Mouse (Mus musculus) stomach, embryonic 14.5 days (tissue): Measurements from ENCODE around the gene Ccdc175. TPM values are rescaled to one million over a fixed set of nuclear protein-coding genes. Genes with fewer than 3 reads are reported as not detected.
A peak's percentile ranks its signal among the peaks of the same experiment; 100 is the strongest.

ENCODE experiments used
- ATAC-seq: fragments of 200-750 bp; cut with Nextera tagmentation; 2 replicates; pipeline ENCODE4 v1.8.0; 2017; ENCODE audit warnings: low read depth, moderate TSS enrichment; ENCODE audit not compliant: insufficient number of reproducible peaks, insufficient read depth, low FRiP score
- H3K27ac ChIP-seq: fragments of 300-500 bp; sonication (generic); 2 replicates; pipeline ENCODE4 v1.5.1; 2014; ENCODE audit warnings: mild to moderate bottlenecking, low read length, moderate library complexity, mixed read lengths
- H3K27me3 ChIP-seq: fragments of 300-500 bp; sonication (generic); 2 replicates; pipeline ENCODE4 v1.6.1; 2014; ENCODE audit warnings: low read length, control low read depth, mixed read lengths; ENCODE audit not compliant: control insufficient read depth, insufficient read depth
- H3K36me3 ChIP-seq: fragments of 300-500 bp; sonication (generic); 2 replicates; pipeline ENCODE4 v1.6.1; 2014; ENCODE audit warnings: mild to moderate bottlenecking, control low read depth, low read length, moderate library complexity, mixed read lengths; ENCODE audit not compliant: control insufficient read depth, insufficient read depth
- H3K4me1 ChIP-seq: fragments of 300-500 bp; sonication (generic); 2 replicates; pipeline ENCODE4 v1.6.1; 2014; ENCODE audit warnings: low read length, control low read depth, mixed read lengths; ENCODE audit not compliant: control insufficient read depth, insufficient read depth
- H3K4me2 ChIP-seq: fragments of 300-500 bp; sonication (generic); replicated peaks from 2 replicates; pipeline ENCODE4 v1.6.1; 2014; ENCODE audit warnings: low read depth, low read length, control low read depth
- H3K4me3 ChIP-seq: fragments of 300-500 bp; sonication (generic); 2 replicates; pipeline ENCODE4 v1.5.1; 2014; ENCODE audit warnings: low read depth, low read length, control low read depth
- H3K9ac ChIP-seq: fragments of 300-500 bp; sonication (generic); replicated peaks from 2 replicates; pipeline ENCODE4 v1.6.1; 2014; ENCODE audit warnings: low read depth, mild to moderate bottlenecking, control low read depth, low read length, moderate library complexity, mixed read lengths
- H3K9me3 ChIP-seq: fragments of 300-500 bp; sonication (generic); 2 replicates; pipeline ENCODE4 v1.6.1; 2016; ENCODE audit warnings: low read depth, low read length, control low read depth; ENCODE audit not compliant: control insufficient read depth
- WGBS: fragments of 180-500 bp; shearing (Covaris S2); extraction: QIAGEN DNeasy Blood & Tissue Kit; methylation state at CpG from one replicate; pipeline ENCODE4 v1.1.7; 2014; 5-methylcytosine and 5-hydroxymethylcytosine counted together
- polyA plus RNA-seq: library from polyadenylated mRNA; unstranded; fragments of >200 nt; fragmentation: Nextera tagmentation; extraction: Ambion mirVana; gene quantifications from 2 replicates; pipeline ENCODE4 v1.2.1, GENCODE M21; 2014

The Ccdc175 gene
- polyA plus RNA-seq, 1 experiment from 2014 or later, result not detected

DNA sequence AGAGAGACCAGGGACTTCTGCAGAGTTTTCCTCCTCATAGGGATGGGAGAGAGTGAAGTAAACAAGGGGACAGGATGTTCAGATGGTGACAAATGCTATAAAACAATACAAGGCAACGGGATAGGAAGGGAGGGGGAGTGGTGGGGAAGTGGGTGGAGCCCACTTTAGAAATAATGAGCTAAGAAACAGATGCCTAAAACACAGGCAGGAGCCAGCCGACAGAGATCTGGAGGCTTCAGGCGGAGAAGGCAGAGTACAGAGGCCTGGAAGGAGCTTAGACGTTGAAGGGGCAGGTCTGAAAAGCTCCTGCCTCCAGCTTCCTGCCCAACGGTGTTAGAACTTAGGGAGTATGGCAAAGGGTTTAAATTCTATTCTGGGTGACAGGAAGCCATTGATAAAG, 28.7 kb upstream of the Ccdc175 start:
- no peaks in the 10 kb centered on the region for H3K4me1 ChIP-seq
- H3K27me3 ChIP-seq, result no peaks in the 10 kb centered on the region
- no peak overlapping the region for H3K27ac ChIP-seq
- no peaks in the 10 kb centered on the region for H3K36me3 ChIP-seq
- no peak overlapping the region for H3K4me2 ChIP-seq
- H3K9ac ChIP-seq, result no peak overlapping the region
- no peaks in the 10 kb centered on the region for H3K9me3 ChIP-seq
- H3K4me3 ChIP-seq, result no peak overlapping the region
- WGBS, result 39% methylated on average over 5 of the region's 5 CpGs
- no peak for ATAC-seq

DNA sequence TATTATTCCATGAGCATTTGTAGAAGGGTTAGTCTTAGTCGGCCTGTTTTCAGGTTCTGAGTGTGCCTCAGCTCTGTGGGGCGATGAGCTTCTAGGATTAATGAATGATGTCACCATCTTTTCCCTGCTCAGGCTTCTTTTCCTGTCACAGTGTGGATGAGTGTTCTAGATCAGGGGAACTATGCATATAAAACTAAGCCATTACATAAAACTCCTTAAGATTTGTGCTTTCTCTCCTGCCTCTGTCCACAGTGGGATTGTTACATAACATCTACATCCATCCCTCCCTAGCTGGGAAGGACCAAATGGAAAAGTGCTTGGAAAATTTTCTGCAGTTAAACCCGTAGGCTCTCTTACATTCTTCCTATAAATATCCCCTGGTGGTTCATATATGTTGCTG, 16.0 kb upstream of the Ccdc175 start:
- no peak for ATAC-seq
- 89% methylated on average over 3 of the region's 3 CpGs for WGBS

GRCm38 (mm10) chr12:72197925-72198486, 13.2 kb upstream of the Ccdc175 start:
- 45% methylated on average over 18 of the region's 18 CpGs for WGBS
- H3K4me1 ChIP-seq, result 0 out of 2 replicates have a peak, but pooled peaks cover 4% of the 10 kb centered on the region
- no peak overlapping the region for H3K27ac ChIP-seq
- no peak overlapping the region for H3K4me3 ChIP-seq
- no peak for ATAC-seq
- H3K4me2 ChIP-seq, result 0 out of 2 replicates have a peak overlapping the region, but pooled peaks have one; percentile 10
- no peaks in the 10 kb centered on the region for H3K36me3 ChIP-seq
- no peak overlapping the region for H3K9ac ChIP-seq
- H3K27me3 ChIP-seq, result no peaks in the 10 kb centered on the region
- H3K9me3 ChIP-seq, result no peaks in the 10 kb centered on the region

More for the DNA sequence above, 16.0 kb upstream of the Ccdc175 start:
- H3K9ac ChIP-seq, result no peak overlapping the region
- H3K36me3 ChIP-seq, result no peaks in the 10 kb centered on the region
- H3K27me3 ChIP-seq, result no peaks in the 10 kb centered on the region
- 0 out of 2 replicates have a peak, but pooled peaks cover 4% of the 10 kb centered on the region for H3K4me1 ChIP-seq
- H3K4me2 ChIP-seq, result no peak overlapping the region
- no peak overlapping the region for H3K4me3 ChIP-seq
- H3K27ac ChIP-seq, result no peak overlapping the region
- H3K9me3 ChIP-seq, result no peaks in the 10 kb centered on the region

DNA sequence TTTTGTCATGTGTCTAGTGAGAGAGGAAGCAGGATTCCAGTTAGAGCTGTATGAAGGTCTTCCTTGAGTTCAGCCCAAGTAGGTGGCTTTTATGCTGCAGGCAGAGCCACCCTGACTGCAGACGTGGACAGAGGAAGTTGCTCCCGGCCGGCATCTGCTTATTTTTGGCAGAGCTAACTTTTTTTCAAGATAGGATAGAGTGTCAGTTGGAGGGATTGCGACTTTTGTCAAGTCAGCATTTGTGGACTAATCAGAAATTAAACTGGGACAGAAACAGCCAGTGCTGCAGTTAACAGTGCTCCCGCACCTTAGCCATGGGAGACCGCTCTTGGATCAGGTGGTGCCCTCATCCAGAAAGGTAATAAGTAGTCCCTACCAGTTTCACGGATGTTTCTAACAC, 12.6 kb upstream of the Ccdc175 start:
- H3K9ac ChIP-seq, result no peak overlapping the region
- WGBS, result 60% methylated on average over 7 of the region's 7 CpGs
- H3K36me3 ChIP-seq, result no peaks in the 10 kb centered on the region
- H3K4me3 ChIP-seq, result no peak overlapping the region
- no peaks in the 10 kb centered on the region for H3K9me3 ChIP-seq
- H3K27me3 ChIP-seq, result no peaks in the 10 kb centered on the region
- ATAC-seq, result no peak
- no peak overlapping the region for H3K27ac ChIP-seq
- H3K4me1 ChIP-seq, result 0 out of 2 replicates have a peak, but pooled peaks cover 4% of the 10 kb centered on the region
- no peak overlapping the region for H3K4me2 ChIP-seq

GRCm38 (mm10) chr12:72179561-72179960, 5.3 kb downstream of the Ccdc175 start:
- Histone ChIP-seq H3K4me2 (no peak overlapping the region), H3K36me3 (no peaks in the 10 kb centered on the region), H3K9ac (no peak overlapping the region), H3K4me1 (no peaks in the 10 kb centered on the region), H3K27ac (no peak overlapping the region), H3K27me3 (no peaks in the 10 kb centered on the region), H3K9me3 (no peaks in the 10 kb centered on the region), H3K4me3 (no peak overlapping the region)
- no peak for ATAC-seq
- 76% methylated on average over 4 of the region's 4 CpGs for WGBS

GRCm38 (mm10) chr12:72178322-72178721, 6.5 kb downstream of the Ccdc175 start:
- Histone ChIP-seq H3K4me3 (no peak overlapping the region), H3K4me2 (no peak overlapping the region), H3K9me3 (no peaks in the 10 kb centered on the region), H3K27me3 (no peaks in the 10 kb centered on the region), H3K9ac (no peak overlapping the region), H3K27ac (no peak overlapping the region), H3K36me3 (no peaks in the 10 kb centered on the region), H3K4me1 (no peaks in the 10 kb centered on the region)
- no peak for ATAC-seq
- WGBS, result 92% methylated on average over 3 of the region's 3 CpGs

DNA sequence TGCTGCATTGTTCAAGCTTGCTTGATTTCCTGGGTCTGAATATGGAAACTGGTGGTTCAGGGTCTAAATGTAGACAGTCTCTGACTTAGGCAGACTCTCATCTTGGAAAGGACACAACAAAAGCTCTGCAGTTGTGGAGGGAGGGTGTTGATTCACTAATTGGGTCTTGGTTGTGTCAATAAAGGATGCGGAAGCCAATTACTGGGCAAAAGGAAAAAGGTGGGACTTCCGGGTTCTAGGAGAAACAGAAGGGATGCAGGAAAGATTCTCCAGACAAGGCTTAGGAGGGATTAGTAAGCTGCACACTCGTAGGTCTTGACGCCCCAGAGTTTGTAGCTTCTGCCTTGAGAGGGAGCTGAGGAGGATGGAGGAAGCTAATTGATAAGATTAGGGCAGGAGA, 26.4 kb downstream of the Ccdc175 start:
- WGBS, result 71% methylated on average over 4 of the region's 4 CpGs
- Histone ChIP-seq H3K4me1 (no peaks in the 10 kb centered on the region), H3K36me3 (no peaks in the 10 kb centered on the region), H3K9me3 (no peaks in the 10 kb centered on the region), H3K27me3 (no peaks in the 10 kb centered on the region), H3K9ac (no peak overlapping the region), H3K4me3 (no peak overlapping the region), H3K27ac (no peak overlapping the region), H3K4me2 (no peak overlapping the region)
- ATAC-seq, result no peak

DNA sequence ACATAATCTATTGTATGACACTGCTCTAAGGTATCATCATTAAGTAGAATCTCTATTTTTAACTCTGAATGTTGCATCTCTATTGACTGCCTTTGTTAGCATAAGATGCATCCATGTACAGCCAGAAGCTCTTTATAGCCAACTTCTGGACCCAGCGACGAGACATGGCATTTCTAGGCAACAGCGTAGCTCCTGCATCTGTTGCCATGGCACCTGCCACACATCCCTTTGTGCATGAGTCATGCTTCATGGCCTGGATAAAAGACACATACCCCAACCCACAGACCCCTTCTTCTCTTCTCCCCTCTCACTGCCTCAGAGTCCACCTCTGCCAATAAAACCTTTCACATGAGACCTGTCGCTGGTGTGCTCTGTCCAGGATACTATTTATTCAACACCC, 34.0 kb downstream of the Ccdc175 start:
- WGBS, result 91% methylated on average over 4 of the region's 4 CpGs
- no peak for ATAC-seq
- H3K4me2 ChIP-seq, result no peak overlapping the region
- no peak overlapping the region for H3K9ac ChIP-seq
- no peak overlapping the region for H3K27ac ChIP-seq
- H3K4me1 ChIP-seq, result no peaks in the 10 kb centered on the region
- no peak overlapping the region for H3K4me3 ChIP-seq
- no peaks in the 10 kb centered on the region for H3K27me3 ChIP-seq
- no peaks in the 10 kb centered on the region for H3K9me3 ChIP-seq
- no peaks in the 10 kb centered on the region for H3K36me3 ChIP-seq

DNA sequence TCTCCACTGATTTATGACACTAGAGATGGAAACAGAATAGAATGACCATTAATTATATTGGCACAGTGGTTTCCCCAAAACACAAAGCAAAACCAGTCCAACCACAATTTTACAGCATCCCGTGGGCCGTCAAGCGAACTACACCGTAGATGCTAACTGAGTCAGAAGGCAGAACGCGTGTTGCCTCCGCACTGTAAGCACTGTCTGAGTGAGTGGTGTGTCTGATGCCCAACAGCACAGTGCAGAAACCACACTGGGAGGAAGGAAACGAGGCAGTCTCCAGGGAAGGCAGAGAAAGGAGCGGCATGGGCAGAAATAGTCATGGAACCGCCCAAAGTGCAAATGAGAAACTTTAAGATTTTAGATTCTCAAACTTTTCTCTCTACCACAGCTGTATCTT, 55.6 kb downstream of the Ccdc175 start:
- H3K27ac ChIP-seq, result no peak overlapping the region
- no peaks in the 10 kb centered on the region for H3K4me1 ChIP-seq
- WGBS, result 90% methylated on average over 10 of the region's 10 CpGs
- H3K9me3 ChIP-seq, result no peaks in the 10 kb centered on the region
- no peak overlapping the region for H3K9ac ChIP-seq
- H3K27me3 ChIP-seq, result no peaks in the 10 kb centered on the region
- no peak overlapping the region for H3K4me2 ChIP-seq
- no peak for ATAC-seq
- no peaks in the 10 kb centered on the region for H3K36me3 ChIP-seq
- H3K4me3 ChIP-seq, result no peak overlapping the region
